ENCODE assay signal across 8 mouse cellular contexts in the genomic region with DNA sequence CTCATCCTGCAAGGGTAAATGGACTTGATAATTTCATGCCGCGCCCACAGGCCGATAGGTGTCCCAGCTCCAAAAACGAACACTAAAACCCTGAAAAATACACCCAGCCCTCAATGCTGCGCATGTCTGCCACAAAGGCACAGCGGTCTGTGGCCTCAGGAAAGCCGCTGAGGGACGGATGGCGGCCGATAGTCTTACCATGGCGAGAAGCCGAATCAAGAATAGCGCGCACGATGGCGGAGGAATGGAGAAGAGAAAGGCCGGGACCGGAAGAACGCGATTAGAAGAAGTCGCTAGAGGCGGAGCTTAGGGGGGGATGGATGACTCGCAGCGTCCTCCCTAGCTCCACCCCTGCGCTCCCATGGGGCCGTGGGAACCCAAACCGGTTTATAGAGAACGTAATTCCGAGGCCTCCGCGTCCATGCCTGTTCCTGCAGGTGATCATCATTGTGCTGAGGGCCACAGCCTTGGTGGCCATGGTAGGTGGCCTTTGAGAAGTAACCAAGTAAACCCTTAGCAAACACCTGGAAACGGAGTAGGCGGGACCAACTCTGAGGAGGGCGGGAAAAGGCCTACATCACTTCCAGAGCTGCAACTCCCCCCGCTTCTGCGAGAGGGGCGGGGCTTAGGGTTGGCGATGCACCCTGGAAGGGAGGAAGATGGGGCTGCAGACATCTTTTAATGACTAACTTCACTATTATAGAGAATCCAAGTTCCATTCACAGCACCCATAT. TPM values are rescaled to one million over a fixed set of nuclear protein-coding genes. Genes with fewer than 3 reads are reported as not detected.
DNase-seq lines count a peak whose midpoint lies in the region; ATAC-seq lines count a peak whose summit lies in the region.

A gene (minus strand): TSS at position 476 of the 734 bp plus-strand sequence.

- 11% methylated on average over 38 of the region's 38 CpGs for WGBS in hindbrain, embryonic 11.5 days

- peak within 1 kb of the TSS; percentile 58 for H3K4me3 ChIP-seq in hindbrain, embryonic 11.5 days (ENCODE audit: low read depth, low read length)

- ATAC-seq in hindbrain, embryonic 11.5 days (ENCODE audit: low FRiP score), result peak; percentile 95

- H3K4me1 ChIP-seq in hindbrain, embryonic 11.5 days (replicated peaks; ENCODE audit: control insufficient read depth, insufficient read depth, low read length), result no peaks in the 10 kb centered on the region

- H3K27me3 ChIP-seq in hindbrain, embryonic 11.5 days (ENCODE audit: control insufficient read depth, insufficient read depth, low read length), result no peaks in the 10 kb centered on the region

- H3K4me2 ChIP-seq in hindbrain, embryonic 11.5 days (replicated peaks; ENCODE audit: low read depth, low read length), result peak within 1 kb of the TSS; percentile 58

- H3K27ac ChIP-seq in hindbrain, embryonic 11.5 days (ENCODE audit: low read depth, low read length), result peak within 1 kb of the TSS; percentile 77

- H3K9me3 ChIP-seq in hindbrain, embryonic 11.5 days (ENCODE audit: control insufficient read depth, low read length), result no peaks in the 10 kb centered on the region

- peak within 1 kb of the TSS; percentile 78 for H3K9ac ChIP-seq in hindbrain, embryonic 11.5 days (ENCODE audit: low read depth, low read length)

- DNase-seq in Muller cell, postnatal 12 days (ENCODE audit: inconsistent ontology term), result peak; percentile 95
- DNase-seq in cerebellum, adult 9-11 months, result peak; percentile 92
- peak; percentile 66 to 78 for DNase-seq in frontal cortex, adult 2 months (ENCODE audit: extremely low spot score in 1 of 2, low spot score in 1 of 2)
- peak; percentile 88 for DNase-seq in hindbrain, embryonic 11.5 days (ENCODE audit: low spot score)
- DNase-seq in layer of hippocampus, postnatal 14 days (ENCODE audit: low spot score in 2 of 2), result peak; percentile 83 to 87
- DNase-seq in lung, postnatal 14 days, result peak; percentile 84
- peak; percentile 74 for DNase-seq in retina, adult 2 months (ENCODE audit: low read depth, low spot score)
- DNase-seq in thymus, postnatal 36 days, result peak; percentile 84 to 90

- no peaks in the 10 kb centered on the region for H3K36me3 ChIP-seq in hindbrain, embryonic 11.5 days (ENCODE audit: control insufficient read depth, insufficient read depth, low read length)

RNA-seq across cellular contexts. Expression of the gene that starts here (rescaled TPM):
- polyA plus RNA-seq in frontal cortex, adult 2 months (2012; rRNA removed), result 236 and 294 TPM in 2 replicates
- polyA plus RNA-seq in hindbrain, embryonic 11.5 days (2014; fragmentation: Nextera tagmentation; extraction: Ambion mirVana), result 414 and 431 TPM in 2 replicates
- total RNA-seq in layer of hippocampus, postnatal 14 days (2021), result 100 to 1,000 TPM; 319 to 320 TPM

Comparison
In these comparisons a context has a peak if more than half of its experiments do, and no peak if none do; other contexts are left out.
1. Peak in every context shown above with its lines: DNase-seq, ATAC-seq, H3K4me3 ChIP-seq and H3K27ac ChIP-seq.